Mouse (Mus musculus) limb, embryonic 11.5 days (tissue): Measurements from ENCODE around the gene Kank1. TPM values are rescaled to one million over a fixed set of nuclear protein-coding genes. Genes with fewer than 3 reads are reported as not detected.

Experiments used
- ATAC-seq: fragments of 200-750 bp; cut with Nextera tagmentation; 2 replicates; pipeline ENCODE4 v1.8.0; 2017; ENCODE audit warnings: low read depth; ENCODE audit not compliant: insufficient number of reproducible peaks, low FRiP score, low TSS enrichment
- DNase-seq: peaks from one replicate; pipeline ENCODE4 v3.0.0-alpha.2; 2015; ENCODE audit warnings: low spot score
- H3K27ac ChIP-seq: fragments of 300-500 bp; sonication (generic); replicated peaks from 2 replicates; pipeline ENCODE4 v1.5.1; 2014; ENCODE audit warnings: low read depth, mild to moderate bottlenecking, low read length
- H3K27me3 ChIP-seq: fragments of 300-500 bp; sonication (generic); 2 replicates; pipeline ENCODE4 v1.6.1; 2014; ENCODE audit warnings: mild to moderate bottlenecking, low read length, mixed read lengths; ENCODE audit not compliant: control insufficient read depth, insufficient read depth
- H3K36me3 ChIP-seq: fragments of 300-500 bp; sonication (generic); 2 replicates; pipeline ENCODE4 v1.6.1; 2014; ENCODE audit warnings: mild to moderate bottlenecking, low read length, moderate library complexity, mixed read lengths; ENCODE audit not compliant: control insufficient read depth, insufficient read depth
- H3K4me1 ChIP-seq: fragments of 300-500 bp; sonication (generic); 2 replicates; pipeline ENCODE4 v1.6.1; 2014; ENCODE audit warnings: low read length, mixed read lengths; ENCODE audit not compliant: control insufficient read depth, insufficient read depth
- H3K4me2 ChIP-seq: fragments of 300-500 bp; sonication (generic); 2 replicates; pipeline ENCODE4 v1.6.1; 2014; ENCODE audit warnings: low read depth, mild to moderate bottlenecking, moderate library complexity; ENCODE audit not compliant: severe bottlenecking
- H3K4me3 ChIP-seq: fragments of 300-500 bp; sonication (generic); 2 replicates; pipeline ENCODE4 v1.5.1; 2014; ENCODE audit warnings: low read depth, low read length
- H3K9ac ChIP-seq: fragments of 300-500 bp; sonication (generic); 2 replicates; pipeline ENCODE4 v1.6.1; 2014; ENCODE audit warnings: mild to moderate bottlenecking, low read length
- H3K9me3 ChIP-seq: fragments of 300-500 bp; sonication (generic); 2 replicates; pipeline ENCODE4 v1.6.1; 2016; ENCODE audit warnings: low read length; ENCODE audit not compliant: control insufficient read depth
- WGBS: fragments of 180-500 bp; shearing (Covaris S2); extraction: QIAGEN DNeasy Blood & Tissue Kit; methylation state at CpG from one replicate; pipeline ENCODE4 v1.1.7; 2014; 5-methylcytosine and 5-hydroxymethylcytosine counted together
- polyA plus RNA-seq: library from polyadenylated mRNA; unstranded; fragments of >200 nt; fragmentation: Nextera tagmentation; extraction: Ambion mirVana; gene quantifications from 2 replicates; pipeline ENCODE4 v1.2.1, GENCODE M21; 2014

The Kank1 gene
- polyA plus RNA-seq, 1 experiment from 2014 or later = 41.7 TPM

GRCm38 (mm10) chr19:25438246-25438645 lies 201.5 kb downstream of the Kank1 start:
- Histone ChIP-seq H3K27me3 (no peaks in the 10 kb centered on the region), H3K4me3 (no peak overlapping the region), H3K4me2 (no peak overlapping the region), H3K9ac (no peak overlapping the region), H3K27ac (no peak overlapping the region), H3K9me3 (no peaks in the 10 kb centered on the region), H3K36me3 (peaks cover 2% of the 10 kb centered on the region; the same call in 1 of the 2 replicates), H3K4me1 (peaks cover 6% of the 10 kb centered on the region; the same call in 1 of the 2 replicates)
- 87% methylated on average over 6 of the region's 6 CpGs for WGBS
- DNase-seq (no peak), ATAC-seq (no peak)

- H3K4me1 ChIP-seq = peaks cover under 1% of the 10 kb centered on the region; the same call in 1 of the 2 replicates
- no peak overlapping the region for H3K9ac ChIP-seq
- H3K36me3 ChIP-seq = no peaks in the 10 kb centered on the region
- no peak overlapping the region for H3K4me3 ChIP-seq
- H3K4me2 ChIP-seq = no peak overlapping the region
- WGBS = 89% methylated on average over 6 of the region's 6 CpGs
- no peak for DNase-seq
- H3K27ac ChIP-seq = no peak overlapping the region
- no peaks in the 10 kb centered on the region for H3K9me3 ChIP-seq
- H3K27me3 ChIP-seq = no peaks in the 10 kb centered on the region
- no peak for ATAC-seq
Measured at GRCm38 (mm10) chr19:25439807-25440206, 203.0 kb downstream of the Kank1 start.

GRCm38 (mm10) chr19:25440736-25441135 lies 204.0 kb downstream of the Kank1 start:
- Histone ChIP-seq H3K9me3 (no peaks in the 10 kb centered on the region), H3K36me3 (no peaks in the 10 kb centered on the region), H3K27me3 (no peaks in the 10 kb centered on the region), H3K9ac (no peak overlapping the region), H3K4me2 (no peak overlapping the region), H3K4me3 (no peak overlapping the region), H3K4me1 (no peaks in the 10 kb centered on the region), H3K27ac (no peak overlapping the region)
- 84% methylated on average over 4 of the region's 4 CpGs for WGBS
- no peak for DNase-seq
- no peak for ATAC-seq

GRCm38 (mm10) chr19:25445054-25445453 lies 208.3 kb downstream of the Kank1 start:
- WGBS = 27% methylated on average over 7 of the region's 7 CpGs
- no peaks in the 10 kb centered on the region for H3K36me3 ChIP-seq
- H3K9me3 ChIP-seq = no peaks in the 10 kb centered on the region
- no peak overlapping the region for H3K4me2 ChIP-seq
- no peaks in the 10 kb centered on the region for H3K4me1 ChIP-seq
- no peak overlapping the region for H3K27ac ChIP-seq
- ATAC-seq = no peak
- no peaks in the 10 kb centered on the region for H3K27me3 ChIP-seq
- H3K4me3 ChIP-seq = no peak overlapping the region
- no peak overlapping the region for H3K9ac ChIP-seq
- DNase-seq = peak; percentile 84

- no peaks in the 10 kb centered on the region for H3K9me3 ChIP-seq
- H3K4me2 ChIP-seq = no peak overlapping the region
- no peak overlapping the region for H3K4me3 ChIP-seq
- H3K9ac ChIP-seq = no peak overlapping the region
- no peaks in the 10 kb centered on the region for H3K36me3 ChIP-seq
- DNase-seq (no peak), ATAC-seq (no peak)
- no peak overlapping the region for H3K27ac ChIP-seq
- no peaks in the 10 kb centered on the region for H3K4me1 ChIP-seq
- WGBS = 64% methylated on average over 8 of the region's 8 CpGs
- H3K27me3 ChIP-seq = no peaks in the 10 kb centered on the region
Measured at GRCm38 (mm10) chr19:25445842-25446241, 209.1 kb downstream of the Kank1 start.

- Histone ChIP-seq H3K27me3 (no peaks in the 10 kb centered on the region), H3K4me3 (no peak overlapping the region), H3K36me3 (no peaks in the 10 kb centered on the region), H3K27ac (no peak overlapping the region), H3K4me1 (no peaks in the 10 kb centered on the region), H3K9ac (no peak overlapping the region), H3K4me2 (no peak overlapping the region), H3K9me3 (no peaks in the 10 kb centered on the region)
- no peak for DNase-seq
- ATAC-seq = no peak
- WGBS = 84% methylated on average over 2 of the region's 2 CpGs
Measured at GRCm38 (mm10) chr19:25446683-25447082, 209.9 kb downstream of the Kank1 start.

GRCm38 (mm10) chr19:25447373-25447772 lies 210.6 kb downstream of the Kank1 start:
- no peak overlapping the region for H3K9ac ChIP-seq
- no peak overlapping the region for H3K4me2 ChIP-seq
- H3K4me3 ChIP-seq = no peak overlapping the region
- ATAC-seq (no peak), DNase-seq (no peak)
- H3K27ac ChIP-seq = no peak overlapping the region
- no peaks in the 10 kb centered on the region for H3K36me3 ChIP-seq
- no peaks in the 10 kb centered on the region for H3K9me3 ChIP-seq
- no peaks in the 10 kb centered on the region for H3K27me3 ChIP-seq
- H3K4me1 ChIP-seq = no peaks in the 10 kb centered on the region
- 70% methylated on average over 5 of the region's 5 CpGs for WGBS

- Histone ChIP-seq H3K27me3 (no peaks in the 10 kb centered on the region), H3K4me3 (no peak overlapping the region), H3K9me3 (no peaks in the 10 kb centered on the region), H3K4me1 (no peaks in the 10 kb centered on the region), H3K9ac (no peak overlapping the region), H3K36me3 (no peaks in the 10 kb centered on the region), H3K4me2 (no peak overlapping the region), H3K27ac (no peak overlapping the region)
- no peak for ATAC-seq
- WGBS = 48% methylated on average over 11 of the region's 11 CpGs
- DNase-seq = peak; percentile 72
Measured at GRCm38 (mm10) chr19:25450869-25451629, 214.3 kb downstream of the Kank1 start.

GRCm38 (mm10) chr19:25453146-25453545 lies 216.4 kb downstream of the Kank1 start:
- H3K27ac ChIP-seq = no peak overlapping the region
- H3K4me2 ChIP-seq = no peak overlapping the region
- no peak overlapping the region for H3K4me3 ChIP-seq
- H3K36me3 ChIP-seq = no peaks in the 10 kb centered on the region
- H3K9ac ChIP-seq = no peak overlapping the region
- H3K9me3 ChIP-seq = no peaks in the 10 kb centered on the region
- ATAC-seq (no peak), DNase-seq (no peak)
- no peaks in the 10 kb centered on the region for H3K27me3 ChIP-seq
- H3K4me1 ChIP-seq = no peaks in the 10 kb centered on the region
- WGBS = 79% methylated on average over 5 of the region's 5 CpGs
